Mouse (Mus musculus): ENCODE results near the gene Arhgef5.

DNA sequence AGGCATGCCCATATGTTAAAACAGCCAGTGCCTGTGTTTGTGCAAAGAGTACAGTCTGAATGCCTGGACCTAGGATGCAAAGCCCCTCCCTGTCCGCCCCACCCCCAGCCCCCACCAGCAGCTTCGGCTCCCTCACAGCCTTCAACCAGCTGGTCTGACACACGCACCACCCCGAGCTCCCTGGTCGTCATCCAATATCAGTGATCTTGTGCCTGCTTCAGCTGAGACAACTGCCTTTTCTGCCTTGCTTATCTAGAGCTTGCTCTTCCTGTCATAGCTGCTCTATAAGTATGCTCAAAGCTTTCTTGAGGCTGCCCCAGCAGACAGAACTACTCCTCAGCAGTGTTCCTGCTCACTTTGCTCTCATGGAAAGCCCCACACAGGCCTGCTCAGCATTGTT is 30.5 kb downstream of the Arhgef5 start:
- TF ChIP-seq POLR2A (IDR thresholded peaks at IDR 0.05; ENCODE audit: borderline replicate concordance, low read depth, low read length): no peak
- TF ChIP-seq CTCF (IDR thresholded peaks at IDR 0.05; ENCODE audit: low read depth, low read length): no peak

Data from bone marrow macrophage, adult 2 months (primary cell).